13 mouse cellular contexts compared by ENCODE assay signal in genomic region chrX:38423096-38423495, GRCm38 (mm10).
"Had no signal": no experiment of that assay in that cellular context is flagged by ENCODE, and none has a peak within 500 bp of the region (broad histone marks: within the 10 kb centered on the region; RNA-seq: fewer than 3 reads in every experiment).

No protein-coding gene starts in this region.

- H3K27me3 ChIP-seq: limb, embryonic 12.5 days; midbrain, embryonic 13.5 days; neural tube, embryonic 15.5 days had no signal

- DNase-seq: kidney, postnatal 4 days; liver; lung, adult 2 months; lung, postnatal 36 days; right cerebral cortex, adult 18-20 months; right cerebral cortex, postnatal 25 days; thymus, postnatal 36 days had no signal

- H3K9me3 ChIP-seq: limb, embryonic 12.5 days; midbrain, embryonic 13.5 days; neural tube, embryonic 15.5 days had no signal

- ATAC-seq: lung, postnatal 0 days; midbrain, embryonic 13.5 days had no signal

- H3K9ac ChIP-seq: limb, embryonic 12.5 days; liver, embryonic 14.5 days; midbrain, embryonic 13.5 days; neural tube, embryonic 15.5 days had no signal

- H3K27ac ChIP-seq: layer of hippocampus, adult 2 months; limb, embryonic 12.5 days; liver, embryonic 14.5 days; midbrain, embryonic 13.5 days; neural tube, embryonic 15.5 days had no signal

- H3K4me3 ChIP-seq: layer of hippocampus, adult 2 months; limb, embryonic 12.5 days; midbrain, embryonic 13.5 days; neural tube, embryonic 15.5 days had no signal

- H3K36me3 ChIP-seq: neural tube, embryonic 15.5 days had no signal

- H3K4me1 ChIP-seq: limb, embryonic 12.5 days; midbrain, embryonic 13.5 days; neural tube, embryonic 15.5 days had no signal

- H3K4me2 ChIP-seq: limb, embryonic 12.5 days; midbrain, embryonic 13.5 days; neural tube, embryonic 15.5 days had no signal
